Mouse (Mus musculus): ENCODE results near the gene Gng12. TPM values are rescaled to one million over a fixed set of nuclear protein-coding genes. Genes with fewer than 3 reads are reported as not detected.

The Gng12 gene
- 6.1 TPM for total RNA-seq (2023)

DNA sequence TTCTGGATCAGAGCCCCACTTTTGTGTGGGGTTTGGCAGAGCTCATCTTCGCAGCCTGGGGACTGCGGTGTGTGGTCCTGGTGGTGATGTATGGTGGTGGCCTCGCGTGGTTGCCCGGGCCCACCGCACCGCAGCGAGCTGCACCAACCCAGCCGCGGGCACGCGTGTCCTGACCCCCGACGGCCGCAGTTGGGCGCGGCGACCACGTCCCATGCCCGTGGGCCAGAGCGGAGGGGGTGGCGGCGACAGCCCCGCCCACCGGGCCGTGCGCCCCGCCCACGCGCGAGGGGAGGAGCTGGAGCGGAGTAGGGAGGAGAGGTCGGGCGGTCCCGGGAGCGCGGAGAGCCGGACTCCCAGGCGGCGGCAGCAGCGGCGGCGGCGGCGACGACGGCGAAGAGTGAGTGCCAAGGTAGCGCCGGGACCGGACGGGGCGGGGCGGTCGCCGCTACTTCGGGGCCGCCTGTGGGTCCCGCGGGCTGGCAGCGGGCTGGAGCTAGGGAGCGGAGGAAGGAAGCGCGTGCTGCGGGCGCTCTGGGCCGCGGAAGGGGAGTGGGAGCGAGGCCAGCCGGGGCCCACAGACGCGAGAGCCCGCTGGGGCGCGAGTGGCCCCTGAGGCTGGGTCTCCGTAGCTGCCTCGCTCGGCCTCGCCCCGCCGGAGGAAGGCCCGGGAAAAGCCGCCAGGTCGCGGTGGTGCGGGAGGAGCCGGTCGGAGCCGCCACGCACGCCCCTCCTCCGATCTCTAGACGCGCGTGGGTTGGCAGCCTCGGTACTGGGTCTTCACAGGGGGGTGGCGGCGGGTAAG, at the start of gene Gng12:
Gene Gng12, plus strand, starts transcription at position 279 of the 802 bp plus-strand sequence.

DNA sequence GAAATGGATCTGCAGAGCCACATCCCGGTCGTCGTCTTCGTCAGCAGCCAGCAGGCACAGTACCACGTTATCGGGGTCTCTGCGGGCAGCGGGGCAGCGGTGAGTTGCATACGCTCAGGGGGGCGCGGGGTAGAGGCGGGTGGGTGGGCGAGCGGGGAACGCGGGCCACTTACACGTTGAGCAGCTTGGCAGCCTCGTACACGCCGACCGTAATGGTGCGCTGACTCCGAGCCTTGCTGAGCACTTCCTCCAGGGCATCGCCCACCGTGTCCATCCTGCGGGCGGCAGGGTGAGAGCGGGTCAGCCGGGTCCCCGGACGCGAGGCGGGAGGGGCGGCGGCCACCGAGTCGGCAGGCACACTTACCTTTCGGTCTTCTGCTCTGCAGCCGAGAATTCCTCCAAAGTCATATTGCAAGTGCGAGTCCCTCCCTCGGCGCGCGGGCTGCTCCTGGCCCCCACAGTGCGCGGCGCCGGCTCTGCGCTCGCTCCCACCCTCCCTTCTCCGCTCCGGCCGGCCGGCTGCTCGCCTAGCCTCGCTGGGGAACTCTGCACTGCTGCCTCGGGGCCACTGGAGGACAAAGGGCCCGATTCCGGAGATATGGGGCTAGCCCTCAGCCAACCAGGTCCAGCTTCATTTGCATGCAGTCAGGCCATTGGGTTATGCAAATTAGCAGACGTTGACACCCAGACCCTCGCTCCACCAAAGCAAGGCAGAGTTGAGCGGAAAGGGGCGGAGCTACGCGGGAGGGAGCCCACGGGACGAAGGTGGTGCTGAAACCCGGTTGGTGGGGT, 140.8 kb downstream of the Gng12 start, which contains the start of gene Gadd45a:
Gene Gadd45a, minus strand, starts transcription at position 621 of the 792 bp plus-strand sequence.

Other genes with a start within 250 kb of the Gng12 start
- gene Vmn1r35, start 210.5 kb upstream of the Gng12 start, total RNA-seq (2023) = not detected
- gene Vmn1r36, start 177.2 kb upstream of the Gng12 start, total RNA-seq (2023) = not detected
- not detected for gene Vmn1r37, start 167.0 kb upstream of the Gng12 start, total RNA-seq (2023)
- not detected for gene Vmn1r38, start 113.8 kb upstream of the Gng12 start, total RNA-seq (2023)
- not detected for gene Vmn1r39, start 85.8 kb upstream of the Gng12 start, total RNA-seq (2023)
- gene Gadd45a, start 141.1 kb downstream of the Gng12 start, total RNA-seq (2023) = 27.6 TPM

Measured in CD8-positive naive resting alpha-beta T cell, adult 57 days (primary cell).